Mouse (Mus musculus): ENCODE results near the gene Ell3.

The Ell3 gene

DNA sequence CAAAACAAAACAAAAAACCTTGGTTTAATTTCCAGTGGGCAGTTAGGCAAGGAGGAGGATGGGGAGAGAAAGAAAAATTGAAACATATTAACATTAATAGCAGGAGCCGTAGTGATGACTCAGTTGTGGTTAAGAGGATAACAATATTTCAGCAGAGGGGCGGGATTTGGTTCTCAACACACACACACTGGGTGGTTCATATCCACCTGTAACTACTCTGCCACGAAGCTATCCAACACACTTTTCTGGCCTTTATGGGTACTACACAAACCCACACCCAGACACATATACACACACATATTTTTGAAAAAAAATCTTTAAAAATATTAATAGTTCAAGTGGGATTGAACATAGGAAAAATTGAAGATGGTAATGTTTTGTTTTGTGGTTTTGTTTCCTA, 2.9 kb upstream of the Ell3 start:
- DNase-seq (ENCODE audit: low spot score) = no peak

DNA sequence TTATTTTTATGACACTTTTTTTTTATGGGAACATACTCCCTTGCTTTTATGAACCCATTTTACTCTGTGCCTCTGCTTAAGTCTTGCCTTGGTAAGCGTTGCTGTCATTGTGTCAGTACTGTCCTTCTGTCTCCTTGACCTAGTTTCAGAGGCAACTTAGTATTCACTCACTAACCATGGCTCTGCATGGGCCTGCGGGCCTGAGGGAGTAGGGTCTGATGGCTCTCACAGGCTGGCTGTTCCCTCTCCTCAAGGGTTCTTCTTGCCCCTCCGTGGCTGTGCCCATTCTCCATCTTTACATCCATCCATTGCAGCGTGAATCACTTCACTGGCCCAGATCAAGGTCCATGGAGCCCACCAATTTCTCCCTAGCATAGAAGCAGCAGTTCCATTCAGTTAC, 2.4 kb upstream of the Ell3 start:
- DNase-seq (ENCODE audit: low spot score) = no peak

DNA sequence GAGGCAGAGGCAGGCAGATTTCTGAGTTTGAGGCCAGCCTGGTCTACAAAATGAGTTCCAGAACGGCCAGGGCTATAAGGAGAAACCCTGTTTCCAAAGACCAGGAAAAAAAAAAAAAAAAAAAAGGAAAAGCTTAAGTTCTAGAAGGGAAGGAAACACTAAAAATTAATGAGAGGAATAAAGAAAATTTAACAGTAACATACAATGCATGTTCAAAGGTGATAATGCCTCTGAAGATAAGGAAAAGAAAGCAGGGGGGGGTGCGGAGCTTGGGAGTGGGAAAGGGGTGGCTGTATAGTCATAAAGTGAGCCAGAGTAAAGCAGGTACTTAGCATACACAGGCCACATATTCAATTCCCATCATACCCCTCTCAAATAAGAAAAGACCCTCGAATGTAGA, 1.0 kb upstream of the Ell3 start:
- DNase-seq (ENCODE audit: low spot score) = no peak

DNA sequence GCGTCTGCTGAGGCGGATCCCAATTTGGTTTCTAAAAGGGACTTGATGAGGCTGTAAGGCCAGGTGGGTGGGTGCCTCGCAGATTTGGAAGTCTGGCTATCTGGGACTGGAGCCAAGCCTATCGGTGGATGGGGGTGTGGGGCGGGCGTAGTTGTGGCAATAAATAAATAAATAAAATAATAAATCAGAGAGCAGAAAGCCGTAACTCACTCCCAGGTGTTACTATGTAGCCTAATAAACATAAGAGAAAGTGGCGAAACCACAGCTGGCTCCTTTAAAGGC, 1.1 kb downstream of the Ell3 start:
- DNase-seq (ENCODE audit: low spot score) = no peak

DNA sequence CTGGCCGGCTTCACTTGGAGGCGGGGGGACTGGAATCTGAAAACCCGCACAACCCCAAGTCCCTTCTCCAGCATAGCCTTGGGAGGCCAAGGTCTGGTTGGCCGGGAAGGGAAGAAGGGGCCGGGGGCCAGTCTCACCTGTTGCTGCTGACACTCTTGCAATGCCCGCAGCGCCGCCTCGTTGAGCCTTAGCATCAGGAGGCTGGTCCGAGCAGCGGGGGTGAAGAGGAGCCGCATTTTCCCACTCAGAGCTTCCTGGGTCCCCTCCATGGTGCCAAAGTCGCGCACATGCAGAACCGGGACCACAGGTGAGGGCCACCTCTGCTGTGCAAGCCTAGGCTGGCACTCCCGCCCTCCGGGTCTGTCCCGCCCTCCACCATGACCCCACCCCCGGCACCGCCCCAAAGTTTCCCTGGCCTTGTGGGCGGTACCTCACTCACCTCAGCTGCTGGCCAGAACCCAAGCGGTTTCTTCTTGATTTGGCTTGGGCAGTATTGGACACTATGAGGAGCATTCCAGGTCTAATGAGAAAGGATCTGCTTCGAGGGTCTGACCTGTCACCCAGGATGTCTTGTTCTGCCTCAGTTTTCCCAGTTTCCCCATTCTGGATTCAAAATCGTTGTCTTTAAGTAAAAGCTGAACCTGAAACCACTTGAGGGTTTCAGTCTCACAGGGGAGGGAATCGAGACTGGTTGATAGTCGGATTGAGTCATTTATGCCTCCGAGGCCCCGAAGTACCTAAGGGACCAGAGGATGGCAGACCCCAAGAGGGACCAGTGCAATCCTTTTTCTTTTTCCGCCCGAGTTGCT, 1.6 kb downstream of the Ell3 start:
- DNase-seq (ENCODE audit: low spot score) = peak; percentile 64

DNA sequence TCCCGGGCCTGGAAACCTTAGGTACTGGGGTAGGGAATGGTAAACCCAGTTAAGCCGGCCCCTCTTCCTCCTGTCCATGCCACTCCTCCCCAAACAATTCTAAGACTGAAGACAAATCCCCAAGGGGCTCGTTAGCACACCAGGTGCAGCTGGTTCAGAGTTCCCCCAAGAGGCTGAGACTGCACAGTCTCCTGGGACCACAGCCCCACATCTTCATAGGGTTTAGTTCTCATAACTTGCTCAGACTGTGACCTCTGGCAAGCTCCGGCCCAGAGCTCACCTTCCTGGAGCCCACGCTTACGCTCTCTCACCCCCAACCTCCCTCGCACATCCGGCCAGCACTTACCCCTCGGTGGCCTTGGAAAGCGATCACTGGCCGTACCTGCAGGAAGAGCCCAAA, 2.3 kb downstream of the Ell3 start:
- DNase-seq (ENCODE audit: low spot score) = no peak

DNA sequence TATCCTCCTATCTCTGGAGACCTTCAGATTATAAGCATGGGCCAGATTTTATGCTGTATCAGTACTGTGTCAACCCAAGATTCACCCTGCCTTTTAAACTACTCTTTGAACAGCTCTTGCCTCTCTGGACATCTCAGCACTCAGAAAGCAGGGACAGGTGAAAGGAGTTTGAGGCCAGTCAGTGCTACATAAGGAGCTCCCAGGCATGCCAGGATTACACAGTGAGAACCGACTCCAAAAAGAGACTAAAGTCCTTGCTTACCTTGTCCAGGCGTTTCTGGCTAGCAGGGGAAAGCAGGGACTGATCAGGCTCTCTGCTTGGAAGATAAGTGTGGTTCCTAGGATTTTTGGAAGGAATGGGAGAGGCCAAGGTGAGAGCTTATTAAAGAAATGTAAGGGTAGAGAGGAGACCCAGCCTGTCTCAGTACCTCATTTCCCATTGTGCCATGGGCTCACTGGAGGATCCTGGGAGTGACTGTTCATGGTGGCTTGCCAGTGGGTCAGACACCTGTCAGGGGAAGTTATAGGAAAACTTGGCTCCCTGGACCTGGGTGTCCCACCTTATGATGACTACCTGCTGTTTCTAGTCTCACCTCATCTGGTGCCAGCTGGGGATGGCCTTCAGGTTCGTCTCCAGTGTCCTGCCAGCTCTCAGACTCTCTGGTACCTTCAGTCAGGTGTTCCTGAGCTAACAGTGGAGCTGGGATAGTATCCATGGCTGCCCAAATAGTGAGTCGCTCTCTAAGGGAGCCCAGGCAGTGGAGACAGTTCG, 3.1 kb downstream of the Ell3 start:
- no peak for DNase-seq (ENCODE audit: low spot score)

DNA sequence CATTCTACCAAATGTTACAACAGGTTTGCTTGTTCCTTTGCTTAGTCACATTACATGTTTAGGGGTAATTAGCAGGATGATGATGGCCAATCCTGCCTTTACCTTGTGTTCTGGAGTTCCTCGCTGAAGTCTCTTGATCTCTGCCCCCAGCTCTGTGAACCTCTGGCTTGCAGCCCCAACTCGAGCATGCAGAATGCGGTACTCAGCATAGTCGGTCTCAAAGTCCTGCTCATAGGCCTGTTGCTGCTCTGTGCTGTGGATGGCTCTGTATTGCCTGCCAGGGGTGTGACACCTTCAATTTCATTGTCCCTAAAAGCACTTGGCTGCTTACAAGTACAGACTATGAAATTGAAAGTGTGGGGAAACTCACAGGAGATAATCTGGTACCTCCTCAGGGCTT, 4.3 kb downstream of the Ell3 start:
- no peak for DNase-seq (ENCODE audit: low spot score)

DNA sequence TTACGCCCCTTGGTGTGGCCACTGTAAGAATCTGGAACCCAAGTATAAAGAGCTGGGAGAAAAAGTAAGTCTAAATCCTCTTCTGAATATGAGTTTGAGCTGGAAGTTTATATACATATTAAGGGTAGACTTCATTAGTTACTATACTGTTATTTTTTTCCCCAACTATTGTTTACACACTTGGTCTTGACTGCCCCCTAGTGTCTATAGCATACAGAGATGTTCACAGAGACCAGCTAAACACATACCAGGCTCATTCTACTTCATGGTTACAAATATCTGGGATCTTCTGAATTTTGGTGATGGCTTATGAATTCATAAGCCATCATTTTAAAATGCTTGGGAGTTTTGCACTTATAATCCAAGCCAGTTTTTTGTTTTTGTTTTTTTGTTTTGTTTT, 9.2 kb downstream of the Ell3 start:
- DNase-seq (ENCODE audit: low spot score) = no peak

DNA sequence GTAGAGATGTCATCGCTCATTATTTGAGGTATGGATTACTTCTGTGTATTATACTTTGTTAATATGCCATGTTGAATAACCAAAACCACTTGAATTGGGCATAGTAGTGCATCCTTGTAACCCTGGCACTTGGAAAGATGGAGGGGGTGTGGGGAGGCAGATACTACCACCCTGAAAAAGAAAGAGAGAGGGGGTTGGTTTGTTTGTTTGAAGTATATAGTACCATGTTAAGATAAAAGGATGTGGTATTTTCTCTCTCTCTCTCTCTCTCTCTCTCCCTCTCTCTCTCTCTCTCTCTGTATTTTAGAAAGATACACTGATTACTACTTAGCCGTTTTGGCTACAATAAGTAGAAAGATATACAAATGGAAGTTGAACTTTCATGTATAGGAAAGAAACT, 18.2 kb downstream of the Ell3 start:
- no peak for DNase-seq (ENCODE audit: low spot score)

DNA sequence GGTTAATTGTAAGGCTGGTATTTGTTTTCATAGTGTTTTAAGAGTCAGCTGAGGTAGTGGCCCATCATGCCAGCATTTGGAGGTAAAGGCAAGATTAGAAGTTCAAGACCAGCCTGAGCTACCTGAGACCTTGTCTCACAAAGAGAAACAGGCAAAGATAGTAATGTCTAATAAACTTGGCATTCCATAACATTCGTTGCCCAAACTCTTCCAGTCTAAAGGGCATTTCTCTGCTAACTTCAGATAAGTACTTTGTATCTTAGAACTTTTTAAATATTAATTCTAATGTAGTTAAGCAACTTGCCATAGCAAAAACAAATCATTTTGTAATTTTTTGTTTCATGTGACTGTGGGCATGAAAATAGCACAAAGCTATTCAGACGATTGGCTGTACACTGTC, 20.9 kb downstream of the Ell3 start:
- DNase-seq (ENCODE audit: low spot score) = no peak

DNA sequence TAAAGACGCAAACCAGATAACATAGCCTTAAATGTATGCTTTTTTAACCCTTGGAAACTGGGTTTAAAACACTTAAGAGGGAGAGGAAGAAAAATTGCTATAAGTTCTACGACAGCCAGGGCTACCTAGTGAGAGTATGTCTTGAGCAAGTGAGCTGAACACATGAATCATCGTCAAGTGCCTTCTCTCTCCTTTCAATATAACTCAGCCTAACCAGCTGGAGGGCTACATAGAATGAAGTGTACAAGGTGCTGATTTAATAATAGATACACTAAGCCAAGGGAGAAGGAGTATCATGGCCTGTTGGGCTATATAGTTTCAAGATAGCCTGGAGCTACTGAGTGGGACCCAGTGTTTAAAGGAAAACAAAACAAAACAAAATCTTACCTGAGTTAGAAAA, 25.6 kb downstream of the Ell3 start:
- no peak for DNase-seq (ENCODE audit: low spot score)

DNA sequence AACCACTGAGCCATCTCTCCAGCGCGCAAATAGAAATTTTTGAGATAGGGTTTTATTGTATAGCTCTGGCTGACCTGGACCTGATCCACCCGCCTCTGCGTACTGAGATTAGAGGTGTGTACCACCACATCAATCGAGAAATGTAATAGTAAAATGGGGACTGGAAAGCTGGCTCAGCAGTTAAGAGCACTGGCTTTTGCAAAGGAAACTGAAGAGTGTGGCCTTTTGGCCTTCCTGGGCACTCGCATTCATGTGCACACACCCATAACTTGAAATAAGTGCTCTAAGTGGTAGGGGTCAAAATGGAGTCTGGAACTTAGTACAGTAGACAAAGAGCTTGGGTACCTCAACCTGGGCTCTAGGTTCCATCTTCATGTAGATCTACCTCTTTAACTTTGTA, 27.7 kb downstream of the Ell3 start:
- no peak for DNase-seq (ENCODE audit: low spot score)

DNA sequence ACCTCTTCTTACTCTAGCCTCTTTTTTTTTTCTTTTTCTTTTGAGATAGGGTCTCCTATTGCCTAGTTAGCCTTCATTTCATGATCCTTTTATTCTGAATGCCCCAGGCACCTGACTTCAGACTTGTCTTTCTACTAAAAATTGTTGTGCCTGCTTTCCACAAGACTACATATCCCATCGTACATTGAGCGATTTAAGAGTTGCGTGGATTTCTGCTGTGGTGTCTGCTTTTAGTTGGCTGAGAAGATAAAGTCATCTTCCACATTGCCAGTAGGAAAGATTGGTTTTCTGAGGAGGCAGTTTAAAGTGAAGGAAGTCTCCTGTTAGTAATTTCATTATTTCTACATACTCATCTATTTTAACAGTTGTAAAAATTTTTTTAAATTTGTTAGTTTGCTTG, 28.5 kb downstream of the Ell3 start:
- DNase-seq (ENCODE audit: low spot score) = no peak

DNA sequence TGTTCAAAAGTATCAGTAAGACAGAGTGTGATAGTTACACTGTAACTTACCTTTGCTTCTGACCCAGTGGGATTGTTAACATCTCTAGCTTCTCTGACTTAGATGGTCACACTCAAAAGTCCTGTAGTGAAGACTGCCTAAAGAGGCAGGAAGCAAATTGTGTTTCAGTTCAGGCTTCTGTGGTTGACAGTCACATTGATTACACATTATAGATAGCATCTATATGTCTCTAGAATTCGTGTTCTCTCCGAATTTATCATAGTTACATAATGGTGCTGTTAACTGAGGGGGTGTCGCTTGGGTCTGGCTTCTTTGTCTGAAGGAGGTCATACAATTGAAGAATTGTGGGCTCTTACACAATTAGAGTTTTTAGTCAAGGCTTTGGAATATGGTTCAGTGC, 29.0 kb downstream of the Ell3 start:
- DNase-seq (ENCODE audit: low spot score) = no peak

DNA sequence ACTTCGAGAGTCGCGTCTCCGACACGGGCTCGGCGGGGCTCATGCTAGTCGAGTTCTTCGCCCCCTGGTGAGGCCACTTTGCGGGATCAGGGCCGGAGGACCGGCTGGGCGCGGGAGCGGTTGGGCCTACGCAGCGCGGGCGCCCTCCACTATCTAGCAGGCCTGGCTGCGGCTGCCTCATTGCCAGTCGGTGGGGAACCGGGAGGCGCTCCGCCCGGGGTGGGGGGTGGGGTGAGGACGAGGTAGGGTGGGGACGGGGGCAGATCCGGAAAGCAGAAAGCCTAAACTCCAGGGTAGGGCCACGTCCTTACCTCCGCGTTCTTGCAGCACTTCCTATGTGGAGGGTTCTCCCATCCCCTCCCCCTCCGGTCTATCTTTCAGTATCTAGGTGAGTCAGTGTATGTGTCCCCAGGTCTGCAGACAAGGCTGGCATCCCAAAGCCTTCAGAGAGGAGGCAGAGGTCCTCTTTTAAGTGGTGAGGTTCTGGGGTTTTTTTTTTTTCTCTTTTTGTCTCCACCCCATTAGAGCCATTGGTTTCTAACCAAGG, 29.9 kb downstream of the Ell3 start:
- no peak for DNase-seq (ENCODE audit: low spot score)

DNA sequence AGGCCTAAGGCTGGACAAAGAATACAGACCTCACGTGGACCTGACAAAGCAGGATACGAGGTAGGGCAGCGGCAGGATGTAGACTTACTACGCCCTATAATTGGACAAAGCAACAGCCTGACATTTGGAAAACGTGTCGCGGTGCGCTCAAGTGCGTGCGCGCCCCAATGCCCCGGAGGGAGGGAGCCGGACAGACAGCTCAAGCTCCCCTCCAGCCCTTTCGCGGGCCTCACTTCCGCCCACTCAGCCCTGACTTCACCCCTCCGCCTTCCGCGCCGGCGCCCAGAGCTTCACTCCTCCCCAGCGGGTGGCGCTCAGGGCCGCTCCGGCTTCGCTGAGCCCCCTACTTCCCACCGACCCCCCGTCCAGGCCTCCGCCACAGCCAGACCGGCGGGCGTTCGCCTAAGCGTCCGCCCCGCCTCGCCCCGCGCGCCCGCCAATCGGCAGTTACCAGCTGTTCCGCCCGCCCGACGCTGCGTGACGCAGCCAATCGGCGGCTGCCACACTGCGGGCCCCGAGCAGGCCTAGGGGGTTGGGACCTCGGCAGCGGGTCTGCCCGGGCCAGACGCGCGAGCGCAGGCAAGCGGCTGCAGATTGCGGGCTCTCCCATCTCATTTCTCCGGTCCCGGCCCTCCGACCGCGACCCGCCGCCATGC, 30.6 kb downstream of the Ell3 start, which contains the start of the genes Pdia3 and Catsper2:
Gene Pdia3 (plus strand): TSS at position 389 of the 656 bp plus-strand sequence.
Gene Catsper2 (minus strand): TSS at position 406 of the 656 bp plus-strand sequence.
- DNase-seq (ENCODE audit: low spot score) = peak; percentile 99

DNA sequence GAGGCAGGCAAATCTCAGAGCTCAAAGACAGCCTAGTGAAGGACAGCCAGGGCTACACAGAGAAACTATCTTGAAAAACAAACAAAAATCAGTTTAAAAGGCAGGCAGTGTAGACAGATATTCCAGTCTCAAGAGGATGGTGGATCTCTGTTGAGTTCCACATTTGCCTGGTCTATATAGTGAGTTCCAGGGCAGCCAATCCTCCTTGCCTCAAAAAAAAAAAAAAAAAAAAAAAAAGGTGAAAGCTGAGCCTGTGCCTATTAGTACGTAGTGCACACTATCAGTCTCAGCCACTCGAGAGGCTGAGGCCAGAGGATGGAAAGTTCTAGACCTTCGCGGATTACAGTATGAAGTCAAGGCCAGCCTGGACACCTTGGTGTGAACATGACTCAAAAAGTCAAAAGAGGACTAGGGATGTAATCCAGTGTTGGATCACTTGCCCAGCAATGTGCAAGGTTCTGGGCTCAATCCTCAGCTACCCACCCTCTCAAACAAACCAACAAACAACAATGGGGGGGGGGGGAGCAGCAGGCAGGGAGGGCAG, 31.2 kb downstream of the Ell3 start:
- DNase-seq (ENCODE audit: low spot score) = no peak

DNA sequence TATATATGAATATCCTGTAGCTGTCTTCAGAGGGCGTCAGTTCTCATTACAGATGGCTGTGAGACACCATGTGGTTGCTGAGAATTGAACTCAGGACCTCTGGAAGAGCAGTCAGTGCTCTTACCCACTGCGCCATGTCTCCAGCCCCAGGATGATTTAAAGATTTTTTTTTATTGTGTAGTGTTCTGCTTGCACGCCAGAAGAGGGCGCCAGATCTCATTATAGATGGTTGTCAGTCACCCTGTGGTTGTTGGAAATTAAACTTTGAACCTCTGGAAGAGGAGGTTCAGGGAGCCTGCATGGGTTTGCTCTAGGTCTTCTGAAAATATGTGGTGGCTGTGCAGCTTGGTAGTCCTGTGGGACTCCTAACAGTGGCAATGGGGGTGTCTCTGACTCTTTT, 35.9 kb downstream of the Ell3 start:
- peak; percentile 13 for DNase-seq (ENCODE audit: low spot score)

DNA sequence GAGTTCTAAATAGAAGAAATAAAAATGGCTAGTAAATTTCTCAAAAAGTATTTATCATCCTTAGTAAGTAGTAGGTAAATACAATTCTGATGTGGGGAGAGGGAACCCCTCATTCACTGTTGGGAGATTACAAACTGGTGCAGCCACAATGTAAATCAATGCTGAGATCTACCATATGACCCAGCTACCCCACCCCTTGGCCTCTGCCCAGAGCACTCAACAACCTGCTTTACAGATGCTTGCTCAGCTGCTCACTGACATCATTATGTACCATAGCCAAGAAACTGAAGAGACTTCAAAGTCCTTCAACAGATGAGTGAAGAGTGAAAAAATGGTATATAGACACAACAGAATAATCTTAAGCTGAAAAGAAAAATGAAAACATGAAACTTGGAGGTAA, 40.8 kb downstream of the Ell3 start:
- no peak for DNase-seq (ENCODE audit: low spot score)

DNA sequence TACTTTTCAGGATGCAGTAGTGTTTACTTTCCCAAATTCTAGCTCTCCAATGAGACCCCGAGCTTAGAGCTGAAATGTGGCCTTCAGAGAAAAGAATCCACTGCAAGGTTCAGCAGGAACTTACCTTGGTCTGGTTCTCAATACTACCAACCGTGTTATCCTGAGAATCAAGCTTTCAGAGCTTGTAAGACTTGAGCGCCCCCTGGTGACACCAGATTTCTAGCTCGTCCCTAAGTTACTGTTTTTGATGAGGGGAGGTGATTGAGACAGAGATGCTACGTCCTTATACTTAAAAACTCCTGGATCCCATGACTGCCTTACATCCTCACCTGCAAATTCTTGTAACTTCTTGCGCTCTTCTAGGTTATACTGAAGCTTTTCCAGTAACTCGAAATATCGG, 47.5 kb downstream of the Ell3 start:
- peak; percentile 71 for DNase-seq (ENCODE audit: low spot score)

Measured in ovary, postnatal 36 days (tissue).